ENCODE assay signal across 8 mouse cellular contexts in the genomic region with DNA sequence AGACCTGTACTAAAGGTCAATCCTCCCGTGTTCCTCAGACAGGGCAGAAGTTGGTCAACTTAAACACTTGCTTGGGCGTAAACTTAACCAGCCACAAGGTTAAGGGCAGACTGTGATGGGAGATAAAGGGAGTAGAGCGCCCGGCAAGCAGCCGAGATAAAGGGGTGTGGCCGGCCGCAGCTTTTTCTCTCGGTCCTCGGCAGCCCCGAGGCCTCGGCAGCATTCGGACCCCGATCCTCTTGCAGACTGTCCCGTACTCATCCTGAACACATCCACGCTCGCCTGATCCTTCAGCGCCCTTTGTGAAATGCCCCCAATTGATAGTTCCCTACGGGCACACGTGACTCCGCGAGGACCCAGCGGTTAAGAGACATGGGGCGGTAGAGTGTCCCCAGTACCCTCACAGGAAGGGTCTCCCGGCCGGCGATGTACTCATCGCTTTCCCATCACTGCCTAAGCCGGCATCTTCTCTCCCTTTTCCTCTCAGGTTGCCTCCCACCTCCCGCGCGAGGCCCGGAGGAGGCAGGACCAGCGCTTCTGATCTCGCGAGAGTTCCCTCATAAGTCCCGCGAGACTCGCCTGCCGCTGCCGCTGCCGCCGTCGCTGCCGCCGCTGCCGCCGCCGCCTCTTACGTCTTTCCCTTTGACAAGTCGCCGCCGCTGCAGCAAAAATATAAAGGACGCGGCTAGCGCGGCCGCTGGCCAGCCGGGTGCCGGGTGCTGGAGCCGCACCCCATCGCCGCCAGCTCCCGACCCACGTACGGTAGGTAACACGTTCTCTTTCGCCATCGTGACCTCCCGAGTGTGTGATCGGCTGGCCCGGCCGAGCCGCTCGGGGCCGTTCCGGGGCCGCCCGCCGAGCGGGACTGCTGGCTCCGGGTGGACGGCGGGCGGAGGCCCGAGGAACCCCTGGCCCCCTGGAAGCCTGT. TPM values are rescaled to one million over a fixed set of nuclear protein-coding genes. Genes with fewer than 3 reads are reported as not detected.
A peak's percentile ranks its signal among the peaks of the same experiment; 100 is the strongest.
DNase-seq lines count a peak whose midpoint lies in the region; ATAC-seq lines count a peak whose summit lies in the region.

A gene (plus strand): TSS at position 591 of the 928 bp plus-strand sequence.

- peak; percentile 92 for DNase-seq in adipocyte (ENCODE audit: low spot score)
- peak; percentile 99 for DNase-seq in embryo, embryonic 10 days (ENCODE audit: low spot score)
- DNase-seq in gastrocnemius, postnatal 14 days: peak; percentile 94
- DNase-seq in left cerebral cortex, postnatal 10 days (ENCODE audit: extremely low spot score in 1 of 2, low spot score in 2 of 2): peak; percentile 96 to 98
- peak; percentile 95 for DNase-seq in right cerebral cortex, postnatal 25 days
- peak; percentile 91 to 95 for DNase-seq in urinary bladder, postnatal 4 days (ENCODE audit: low spot score in 2 of 2)

- ATAC-seq in inflammation-experienced regulatory T-cells, adult 6 months: peak; percentile 94
- peak; percentile 87 for ATAC-seq in megakaryocyte-erythroid progenitor cell, adult 5-6 weeks (replicated peaks; ENCODE audit: low FRiP score, low TSS enrichment, poor library complexity, severe bottlenecking)

- intact Hi-C loops in gastrocnemius, postnatal 14 days (cut with DNase I; ENCODE audit: low total_unique reads): loop anchor here (10.0 kb wide), 1 partner anchor 55 kb away; no protein-coding TSS in a partner anchor
- intact Hi-C loops in left cerebral cortex, postnatal 10 days (cut with DNase I): no loop called here

RNA-seq across cellular contexts. Expression of the gene that starts here (rescaled TPM):
- 10 to 100 TPM; 32.5 to 35.1 TPM for total RNA-seq in gastrocnemius, postnatal 14 days (2021)
- polyA plus RNA-seq in inflammation-experienced regulatory T-cells, adult 6 months (2017; shearing (Covaris generic)): 10 to 100 TPM; 24.2 to 48.4 (median 41.9) TPM
- total RNA-seq in left cerebral cortex, postnatal 10 days (2021): 100 to 1,000 TPM; 118 to 119 TPM
- 91.0 and 97.4 TPM in 2 replicates for total RNA-seq in megakaryocyte-erythroid progenitor cell, adult 5-6 weeks (2014; fragmentation: Nextera tagmentation)
- total RNA-seq in megakaryocyte-erythroid progenitor cell, adult 5-6 weeks (2017): 96.9 and 106 TPM in 2 replicates

Comparison
In these comparisons a context has a peak if more than half of its experiments do, and no peak if none do; other contexts are left out.
1. Peak in every context shown above with its lines: DNase-seq and ATAC-seq.